Mouse (Mus musculus) bone marrow, adult 2 months (tissue): ENCODE measurements at regions not wholly inside any gene's neighbourhood (a gene's known extent, or its start where the extent isn't known, plus 50 kb on each side); places are given as distances from the start of the nearest gene placed in this dataset.

Experiments used
- CTCF ChIP-seq: fragments of 200-500 bp; IDR thresholded peaks from 2 replicates; pipeline ENCODE4 v1.5.1; 2011; ENCODE audit warnings: low read length, control low read depth; ENCODE audit not compliant: control insufficient read depth, insufficient read depth
- POLR2A ChIP-seq: fragments of 200-500 bp; IDR thresholded peaks from 2 replicates; pipeline ENCODE4 v1.6.1; 2011; ENCODE audit warnings: low read depth, mild to moderate bottlenecking, control low read depth, low read length, borderline replicate concordance; ENCODE audit not compliant: control insufficient read depth

DNA sequence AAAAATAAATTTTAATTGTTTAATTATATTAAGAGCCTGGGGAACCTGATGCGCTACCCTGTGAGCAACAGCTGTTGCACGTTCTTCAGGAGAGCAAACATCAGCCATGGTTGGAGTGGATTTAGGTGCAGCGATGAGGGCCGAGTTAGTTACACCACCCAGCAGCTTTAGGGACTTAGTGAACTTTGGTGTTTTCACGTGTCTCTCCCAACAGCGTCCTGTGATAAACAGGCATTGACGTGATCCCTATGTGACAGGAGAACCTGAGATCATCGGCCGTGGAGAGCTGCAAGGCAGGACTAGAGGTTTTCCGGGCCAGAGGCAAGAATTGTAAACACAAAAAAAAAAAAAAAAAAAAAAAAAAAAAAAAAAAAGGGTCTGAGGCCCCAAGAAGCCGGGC, 52.1 kb upstream of the Foxq1 start:
- TF ChIP-seq CTCF (no peak), POLR2A (no peak)
